Mouse (Mus musculus): ENCODE measurements around the gene Ripor1. TPM values are rescaled to one million over a fixed set of nuclear protein-coding genes. Genes with fewer than 3 reads are reported as not detected.

Ripor1 gene
- polyA plus RNA-seq (2014; fragmentation: Illumina TruSeq; extraction: RNeasy Lipid Tissue Mini Kit (QIAGEN cat#74804); ENCODE audit: low read depth, low replicate concordance), result 39.6 TPM

DNA sequence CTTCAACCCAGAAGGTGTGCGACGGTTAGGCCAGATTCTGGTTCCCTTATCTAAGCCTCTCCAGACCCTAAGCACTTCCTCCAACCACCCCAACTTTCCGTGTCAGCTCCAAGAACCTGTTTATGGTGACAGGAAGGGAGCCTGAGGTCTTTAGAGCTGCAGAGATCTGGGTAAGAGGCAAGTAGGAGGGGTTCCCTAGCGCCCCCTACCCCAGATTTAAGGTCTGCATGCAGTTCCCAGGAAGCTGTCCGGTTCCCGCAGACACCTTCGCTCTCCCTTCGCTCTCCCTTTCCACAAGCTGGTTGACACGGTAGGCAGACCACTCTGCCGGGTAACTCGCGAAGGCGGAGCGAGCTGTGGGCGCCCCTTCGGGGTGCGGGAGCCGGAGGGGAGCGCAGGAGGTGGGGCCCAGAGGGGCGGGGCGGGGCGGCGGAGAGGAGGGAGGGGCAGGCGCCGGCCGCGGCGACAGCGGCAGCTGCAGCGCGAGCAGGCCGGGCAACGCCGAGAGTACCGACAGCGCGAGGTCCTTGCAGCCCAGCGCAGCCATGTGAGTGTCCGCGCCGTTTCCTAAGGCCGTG lies at the start of gene Ripor1:
Ripor1 (plus strand) TSS at position 452 of the 578 bp plus-strand sequence.

DNA sequence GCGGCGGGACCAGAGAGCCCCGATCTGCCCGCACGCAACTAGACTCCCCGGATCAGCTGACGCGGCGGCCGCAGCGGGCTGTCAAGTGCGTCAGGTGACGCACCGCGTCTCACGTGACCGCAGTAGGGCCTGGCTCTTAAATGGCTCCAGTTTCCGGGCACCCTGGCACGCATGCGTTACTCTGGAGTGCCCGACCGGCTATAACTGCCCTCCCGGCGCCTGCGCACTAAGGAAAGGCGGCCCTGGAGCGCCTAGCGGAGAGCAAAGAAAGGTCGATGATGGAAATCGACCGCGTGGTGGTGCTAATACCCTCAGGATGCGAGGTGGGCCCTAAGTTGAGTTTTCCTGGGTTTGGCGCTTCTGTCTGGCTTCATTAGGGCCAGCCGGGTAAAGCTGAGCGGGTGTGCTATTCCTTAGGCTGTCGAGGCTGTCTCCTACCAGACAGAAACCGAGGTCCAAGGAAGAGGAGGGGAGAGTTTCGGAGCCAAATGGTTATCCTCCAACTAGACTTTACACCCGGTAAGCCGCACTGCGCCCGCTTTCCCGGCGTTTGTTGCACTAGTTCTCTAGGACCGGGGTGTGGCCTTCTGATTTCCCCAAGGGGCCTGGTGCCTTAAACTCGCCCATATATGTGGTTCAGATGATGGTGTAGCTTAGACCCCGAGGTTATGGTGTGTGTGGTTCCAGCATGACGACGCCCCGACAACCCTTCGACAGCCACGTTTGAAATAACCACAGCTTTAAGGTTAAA lies 38.9 kb upstream of the Ripor1 start, which contains the start of gene Atp6v0d1:
Atp6v0d1 (minus strand) TSS at position 96 of the 751 bp plus-strand sequence.

DNA sequence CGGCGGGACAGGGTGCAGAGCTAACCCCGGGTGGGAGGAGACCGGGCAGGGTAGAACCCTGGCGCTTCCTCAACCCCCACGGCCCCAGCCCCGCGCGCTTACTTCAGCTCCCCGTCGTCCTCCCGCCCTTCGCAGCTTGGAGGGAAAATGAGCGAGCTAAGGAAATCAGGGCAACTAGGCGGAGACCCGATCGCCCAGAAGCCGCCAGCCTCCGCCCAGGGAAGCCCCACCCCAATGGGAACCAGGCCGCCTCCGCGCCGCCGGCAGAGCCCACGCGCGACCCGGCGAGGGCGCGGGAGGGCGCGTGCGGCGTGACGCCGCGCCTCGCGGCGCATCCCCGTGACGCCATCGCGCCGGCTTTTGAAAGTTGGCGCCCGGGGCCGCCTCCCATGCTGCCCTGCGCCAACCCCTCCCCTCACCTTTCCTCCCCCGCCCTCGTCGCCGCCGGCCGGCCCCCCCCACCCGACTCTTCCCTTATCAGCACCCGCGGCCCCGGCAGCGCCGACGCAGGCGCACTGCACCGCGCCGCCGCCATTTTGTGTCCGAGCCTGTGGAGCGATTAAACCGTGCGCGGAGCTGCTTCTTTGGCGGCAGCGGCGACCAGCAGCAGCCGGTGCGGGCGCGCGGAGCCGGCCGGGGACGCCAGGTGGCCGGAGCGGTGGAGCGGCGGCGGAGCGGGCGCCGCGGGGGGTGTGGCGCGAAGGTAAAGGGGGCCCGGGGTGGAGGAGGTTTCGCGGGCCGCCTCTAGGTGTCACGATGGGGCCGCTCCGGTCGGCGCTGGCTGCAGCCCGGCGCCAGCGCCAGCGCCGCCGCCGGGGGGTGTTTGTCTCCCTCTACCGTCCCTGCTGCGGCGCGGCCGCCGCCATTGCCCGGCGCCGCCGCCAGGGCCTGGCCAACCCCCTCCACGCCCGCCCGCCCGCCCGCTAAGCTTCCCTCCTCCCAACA lies 31.2 kb downstream of the Ripor1 start, which contains the start of gene Ctcf:
Ctcf (plus strand) TSS at position 551 of the 945 bp plus-strand sequence.

GRCm38 (mm10) chr8:105636963-105637510 lies 32.0 kb downstream of the Ripor1 start, which contains the start of gene Agrp:
Agrp (minus strand) TSS chr8:105637393.

Other genes with a start within 250 kb of the Ripor1 start
- not detected for gene Plekhg4, start 232.0 kb upstream of the Ripor1 start, polyA plus RNA-seq (2014; fragmentation: Illumina TruSeq; extraction: RNeasy Lipid Tissue Mini Kit (QIAGEN cat#74804); ENCODE audit: low read depth, low replicate concordance)
- gene Kctd19, start 191.8 kb upstream of the Ripor1 start, polyA plus RNA-seq (2014; fragmentation: Illumina TruSeq; extraction: RNeasy Lipid Tissue Mini Kit (QIAGEN cat#74804); ENCODE audit: low read depth, low replicate concordance), result not detected
- 1.1 TPM for gene Lrrc36, start 191.7 kb upstream of the Ripor1 start, polyA plus RNA-seq (2014; fragmentation: Illumina TruSeq; extraction: RNeasy Lipid Tissue Mini Kit (QIAGEN cat#74804); ENCODE audit: low read depth, low replicate concordance)
- 66.4 TPM for gene Tppp3, start 133.7 kb upstream of the Ripor1 start, polyA plus RNA-seq (2014; fragmentation: Illumina TruSeq; extraction: RNeasy Lipid Tissue Mini Kit (QIAGEN cat#74804); ENCODE audit: low read depth, low replicate concordance)
- 23.5 TPM for gene Zdhhc1, start 108.4 kb upstream of the Ripor1 start, polyA plus RNA-seq (2014; fragmentation: Illumina TruSeq; extraction: RNeasy Lipid Tissue Mini Kit (QIAGEN cat#74804); ENCODE audit: low read depth, low replicate concordance)
- not detected for gene Hsd11b2, start 86.5 kb upstream of the Ripor1 start, polyA plus RNA-seq (2014; fragmentation: Illumina TruSeq; extraction: RNeasy Lipid Tissue Mini Kit (QIAGEN cat#74804); ENCODE audit: low read depth, low replicate concordance)
- 51.3 TPM for gene Atp6v0d1, start 39.2 kb upstream of the Ripor1 start, polyA plus RNA-seq (2014; fragmentation: Illumina TruSeq; extraction: RNeasy Lipid Tissue Mini Kit (QIAGEN cat#74804); ENCODE audit: low read depth, low replicate concordance)
- 38.0 TPM for gene Ctcf, start 31.3 kb downstream of the Ripor1 start, polyA plus RNA-seq (2014; fragmentation: Illumina TruSeq; extraction: RNeasy Lipid Tissue Mini Kit (QIAGEN cat#74804); ENCODE audit: low read depth, low replicate concordance)
- not detected for gene Agrp, start 32.1 kb downstream of the Ripor1 start, polyA plus RNA-seq (2014; fragmentation: Illumina TruSeq; extraction: RNeasy Lipid Tissue Mini Kit (QIAGEN cat#74804); ENCODE audit: low read depth, low replicate concordance)
- gene Carmil2, start 81.0 kb downstream of the Ripor1 start, polyA plus RNA-seq (2014; fragmentation: Illumina TruSeq; extraction: RNeasy Lipid Tissue Mini Kit (QIAGEN cat#74804); ENCODE audit: low read depth, low replicate concordance), result 0.29 TPM
- gene Acd, start 95.8 kb downstream of the Ripor1 start, polyA plus RNA-seq (2014; fragmentation: Illumina TruSeq; extraction: RNeasy Lipid Tissue Mini Kit (QIAGEN cat#74804); ENCODE audit: low read depth, low replicate concordance), result 14.5 TPM
- 13.2 TPM for gene Pard6a, start 95.9 kb downstream of the Ripor1 start, polyA plus RNA-seq (2014; fragmentation: Illumina TruSeq; extraction: RNeasy Lipid Tissue Mini Kit (QIAGEN cat#74804); ENCODE audit: low read depth, low replicate concordance)
- gene 4933405L10Rik, start 102.4 kb downstream of the Ripor1 start, polyA plus RNA-seq (2014; fragmentation: Illumina TruSeq; extraction: RNeasy Lipid Tissue Mini Kit (QIAGEN cat#74804); ENCODE audit: low read depth, low replicate concordance), result not detected
- gene Enkd1, start 103.0 kb downstream of the Ripor1 start, polyA plus RNA-seq (2014; fragmentation: Illumina TruSeq; extraction: RNeasy Lipid Tissue Mini Kit (QIAGEN cat#74804); ENCODE audit: low read depth, low replicate concordance), result 1.3 TPM
- 3.5 TPM for gene Gfod2, start 153.4 kb downstream of the Ripor1 start, polyA plus RNA-seq (2014; fragmentation: Illumina TruSeq; extraction: RNeasy Lipid Tissue Mini Kit (QIAGEN cat#74804); ENCODE audit: low read depth, low replicate concordance)
- gene Ranbp10, start 222.1 kb downstream of the Ripor1 start, polyA plus RNA-seq (2014; fragmentation: Illumina TruSeq; extraction: RNeasy Lipid Tissue Mini Kit (QIAGEN cat#74804); ENCODE audit: low read depth, low replicate concordance), result 17.0 TPM
- gene Tsnaxip1, start 222.5 kb downstream of the Ripor1 start, polyA plus RNA-seq (2014; fragmentation: Illumina TruSeq; extraction: RNeasy Lipid Tissue Mini Kit (QIAGEN cat#74804); ENCODE audit: low read depth, low replicate concordance), result not detected
- 3.3 TPM for gene Cenpt, start 248.0 kb downstream of the Ripor1 start, polyA plus RNA-seq (2014; fragmentation: Illumina TruSeq; extraction: RNeasy Lipid Tissue Mini Kit (QIAGEN cat#74804); ENCODE audit: low read depth, low replicate concordance)
- 30.4 TPM for gene Thap11, start 249.9 kb downstream of the Ripor1 start, polyA plus RNA-seq (2014; fragmentation: Illumina TruSeq; extraction: RNeasy Lipid Tissue Mini Kit (QIAGEN cat#74804); ENCODE audit: low read depth, low replicate concordance)